Mouse (Mus musculus): ENCODE measurements around the gene Lman1l.

Gene Lman1l

DNA sequence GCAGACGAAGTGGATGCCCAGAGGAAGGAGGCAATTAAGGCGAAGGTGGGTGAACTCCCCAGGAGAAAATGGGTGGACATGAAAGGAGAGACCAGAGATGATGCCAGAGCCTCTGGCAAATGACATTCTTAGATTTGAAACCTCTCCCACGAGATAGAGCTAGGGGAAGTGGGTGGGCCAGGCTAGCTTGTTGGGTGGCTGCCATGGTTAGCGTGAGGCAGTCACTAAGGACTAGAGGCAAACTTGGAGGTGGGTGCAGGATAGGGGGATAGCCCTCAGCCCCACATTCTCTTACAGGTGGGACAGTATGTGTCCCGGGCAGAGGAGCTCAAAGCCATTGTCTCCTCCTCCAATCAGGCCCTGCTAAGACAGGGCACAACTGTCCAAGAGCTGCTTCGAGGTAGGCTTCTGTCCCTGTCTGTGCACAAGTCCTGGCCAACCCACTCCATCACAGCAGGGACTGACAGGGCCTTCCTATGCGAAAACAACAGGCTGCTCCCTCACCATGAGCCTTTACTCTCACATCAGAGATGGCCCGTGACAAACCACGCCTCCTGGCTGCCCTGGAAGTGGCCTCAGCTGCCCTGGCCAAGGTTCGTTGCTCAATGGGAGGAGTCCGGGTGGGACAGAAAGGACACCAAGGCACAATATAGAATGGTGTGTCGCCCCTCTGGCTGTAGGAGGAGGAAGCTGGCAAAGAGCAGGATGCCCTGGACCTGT lies 27.0 kb downstream of the Lman1l start:
- in situ Hi-C loops (cut with MboI, MseI), result no loop called here

DNA sequence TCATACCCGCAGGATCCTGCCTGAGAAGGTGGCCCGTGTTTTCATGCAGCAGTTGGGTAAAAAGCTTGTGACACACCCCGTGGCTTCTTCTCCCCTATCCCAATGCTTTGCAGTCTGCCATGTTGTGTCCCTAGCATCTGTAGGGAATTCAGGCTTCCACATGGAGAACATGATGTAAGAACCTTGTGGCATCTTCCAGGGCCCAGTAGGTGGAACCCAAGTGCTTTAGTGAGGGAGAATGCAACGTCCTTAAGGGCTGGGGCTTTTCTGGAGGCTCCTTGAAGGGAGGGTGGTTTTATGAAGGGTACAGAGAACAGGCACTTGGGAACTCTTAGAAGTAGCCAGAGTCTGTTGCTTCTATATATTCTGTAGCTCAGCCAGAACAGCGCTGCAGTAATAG lies 29.8 kb downstream of the Lman1l start:
- in situ Hi-C loops (cut with MboI, MseI), result no loop called here

DNA sequence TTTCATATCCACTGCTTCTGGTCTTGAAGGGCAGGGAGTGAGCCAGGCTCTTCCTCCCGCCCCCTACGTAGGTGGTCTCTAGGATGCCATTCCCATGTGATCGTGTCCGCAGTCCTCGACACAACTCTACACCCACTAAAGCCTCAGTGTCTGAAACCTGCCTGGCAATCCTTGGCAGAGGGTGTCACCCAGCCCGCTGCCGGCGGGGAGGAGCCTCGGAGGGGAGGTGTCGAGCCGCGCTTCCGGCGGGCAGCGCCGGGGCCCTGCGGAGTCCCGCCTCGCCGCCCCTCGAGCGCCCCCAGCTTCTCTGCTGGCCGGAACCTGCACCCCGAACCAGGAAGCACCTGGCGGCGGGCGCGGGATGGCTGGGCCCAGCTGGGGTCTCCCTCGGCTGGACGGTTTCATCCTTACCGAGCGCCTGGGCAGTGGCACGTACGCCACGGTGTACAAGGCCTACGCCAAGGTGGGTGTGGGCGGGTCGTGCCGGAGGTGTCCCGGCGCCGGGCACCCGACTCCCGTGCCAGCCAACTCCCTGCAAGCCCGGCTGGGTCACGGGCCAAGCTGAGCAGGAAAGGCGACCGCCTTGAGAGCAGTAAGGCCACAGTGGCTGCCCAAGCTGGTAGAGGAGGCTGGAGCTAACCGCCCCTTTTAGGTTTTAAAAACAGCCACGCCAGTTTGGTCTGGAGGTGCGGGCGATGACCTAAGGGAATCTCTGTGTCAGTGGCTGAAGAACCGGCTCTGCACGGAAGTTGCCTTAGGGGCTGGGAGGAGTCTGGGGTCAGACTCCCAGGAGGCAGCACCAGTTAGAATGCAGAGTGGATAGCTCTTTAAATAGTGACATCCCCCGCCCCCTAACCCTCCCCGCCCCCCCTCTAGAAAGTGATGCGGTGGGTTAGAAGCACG lies 31.1 kb downstream of the Lman1l start, which contains the start of gene Ulk3:
Gene Ulk3, plus strand, starts transcription at position 229 of the 903 bp plus-strand sequence.
- in situ Hi-C loops (cut with MboI, MseI), result loop anchor here in 1 of 2 experiments (10.0 kb wide), 1 partner anchor 915 kb away; no protein-coding TSS in a partner anchor

DNA sequence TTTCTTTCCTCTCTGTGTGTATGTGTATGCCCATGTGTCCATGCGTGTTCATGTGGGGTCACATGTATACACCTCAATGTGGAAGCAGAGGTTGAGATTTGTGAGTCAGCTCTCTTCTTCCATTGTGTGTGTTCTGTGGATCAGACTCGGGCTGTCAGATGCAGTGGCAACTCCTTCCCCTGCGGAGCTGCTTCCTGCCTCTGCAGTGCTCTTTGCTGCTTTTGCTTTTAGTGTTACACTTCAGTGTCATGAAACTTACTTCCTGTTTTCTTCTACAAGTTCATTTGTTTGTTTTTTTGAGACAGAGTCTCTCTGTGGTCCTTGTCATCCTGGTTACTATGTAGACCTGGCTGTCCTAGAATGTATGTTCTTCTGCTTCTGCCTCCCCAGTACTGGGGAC lies 35.6 kb downstream of the Lman1l start:
- in situ Hi-C loops (cut with MboI, MseI), result loop anchor here in 1 of 2 experiments (10.0 kb wide), 1 partner anchor 910 kb away; no protein-coding TSS in a partner anchor

DNA sequence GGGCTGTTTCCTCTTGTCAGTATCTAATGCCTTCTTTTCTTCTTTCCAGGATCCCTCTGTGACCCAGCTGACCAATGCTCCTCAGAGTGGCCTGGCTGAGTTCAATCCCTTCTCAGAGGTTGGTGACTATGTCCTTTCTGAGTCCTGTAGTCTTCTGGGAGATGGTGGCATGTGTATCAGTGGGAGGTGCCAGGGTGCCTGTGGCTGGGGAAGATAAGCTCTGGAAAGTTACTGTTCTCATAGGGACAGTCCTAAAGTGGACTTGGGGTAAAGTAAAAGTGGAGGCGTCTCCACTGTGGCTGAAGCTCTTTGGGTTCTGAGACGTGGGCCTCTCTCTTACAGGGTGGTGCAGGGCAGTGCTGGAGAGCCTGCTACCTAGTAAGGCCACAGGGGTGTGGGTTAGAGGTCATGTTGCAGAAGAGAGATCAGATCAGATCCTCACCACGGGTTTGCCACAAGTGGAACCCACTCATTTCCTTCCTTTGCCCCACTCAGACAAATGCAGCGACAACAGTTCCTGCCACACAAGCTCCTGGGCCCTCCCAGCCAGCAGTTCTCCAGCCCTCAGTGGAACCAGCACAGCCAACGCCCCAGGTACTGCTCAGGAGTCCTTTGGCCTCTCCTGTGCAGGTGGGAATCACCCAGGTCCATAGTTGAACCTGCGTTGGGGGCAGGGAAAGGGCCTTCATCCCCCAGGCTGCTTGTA lies 43.3 kb downstream of the Lman1l start:
- in situ Hi-C loops (cut with MboI, MseI), result no loop called here

DNA sequence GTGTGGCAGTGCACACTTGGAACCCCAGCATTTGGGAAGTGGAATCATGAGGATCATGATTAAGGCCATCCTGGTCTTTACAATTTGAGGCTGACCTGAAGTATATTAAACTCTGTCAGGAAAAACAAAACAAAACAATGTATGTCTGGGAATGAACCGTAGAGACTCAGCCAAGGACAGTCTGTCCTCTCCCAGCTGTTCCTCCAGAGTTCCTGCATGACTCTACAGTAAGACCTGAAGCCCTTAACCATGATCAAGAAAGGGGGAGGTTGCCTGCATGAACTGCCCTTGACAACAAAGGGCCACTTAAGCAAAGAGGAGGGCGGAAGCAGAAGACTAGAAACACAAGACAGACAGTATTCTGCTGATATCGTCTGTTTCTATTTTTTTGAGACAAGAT lies 45.0 kb downstream of the Lman1l start:
- in situ Hi-C loops (cut with MboI, MseI), result no loop called here

DNA sequence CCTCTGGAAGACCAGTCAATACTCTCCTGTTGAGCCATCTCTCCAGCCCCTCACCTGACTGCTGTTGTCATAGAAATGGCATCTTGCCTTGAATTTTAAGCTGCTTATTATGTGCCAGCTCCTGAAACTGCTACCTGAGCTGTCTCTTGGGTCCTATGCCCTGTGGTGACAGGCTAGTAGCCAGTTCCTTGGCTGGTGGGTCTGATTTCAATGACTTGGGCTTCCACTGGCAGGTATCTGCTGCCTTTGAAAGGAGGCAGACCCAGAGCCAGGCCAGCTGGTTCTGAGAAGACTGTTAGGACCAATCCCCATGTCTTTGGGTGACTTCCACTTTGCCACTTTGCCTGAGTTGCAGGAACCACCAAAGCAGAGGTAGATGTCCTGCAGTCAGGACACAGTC lies 46.2 kb downstream of the Lman1l start:
- in situ Hi-C loops (cut with MboI, MseI), result no loop called here

DNA sequence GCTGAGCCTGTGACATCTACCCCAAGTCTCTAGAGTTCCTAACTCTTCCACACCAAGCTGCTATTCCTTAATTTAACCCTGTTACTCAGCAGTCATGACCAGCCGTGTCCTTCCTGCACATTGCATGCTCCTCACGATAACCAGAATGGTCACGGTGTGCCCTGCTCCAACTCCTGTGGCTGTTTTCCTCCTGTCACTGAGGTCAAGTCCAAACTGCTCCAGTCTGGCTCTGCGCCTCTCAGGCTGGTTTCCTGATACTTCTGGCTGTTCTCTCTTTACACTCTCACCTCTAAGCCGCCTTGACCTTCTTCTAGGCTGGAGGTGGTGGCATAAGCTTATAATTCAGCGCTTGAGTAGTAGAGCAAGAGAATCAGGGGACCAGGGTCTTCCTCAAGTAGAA lies 52.1 kb downstream of the Lman1l start:
- in situ Hi-C loops (cut with MboI, MseI), result no loop called here

DNA sequence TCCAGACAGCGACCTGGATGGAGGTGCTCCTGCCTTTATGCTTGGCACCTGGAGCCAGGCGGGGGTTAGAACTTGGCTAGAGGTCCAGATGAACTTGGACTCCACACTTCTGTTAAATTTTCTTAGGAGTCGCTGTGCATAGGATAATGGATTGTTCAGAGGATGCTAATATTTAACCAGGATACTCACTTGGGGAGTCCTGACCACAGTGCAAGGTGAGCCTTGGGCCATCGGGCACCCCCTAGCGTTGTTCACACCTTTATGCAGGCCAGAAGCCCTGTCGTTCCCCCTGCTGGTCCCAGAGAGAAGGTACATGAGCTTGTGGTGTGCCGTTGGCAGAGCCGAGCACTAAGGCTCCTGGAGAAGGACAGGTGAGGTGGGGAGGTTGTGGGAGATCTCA lies 53.7 kb downstream of the Lman1l start:
- in situ Hi-C loops (cut with MboI, MseI), result no loop called here

DNA sequence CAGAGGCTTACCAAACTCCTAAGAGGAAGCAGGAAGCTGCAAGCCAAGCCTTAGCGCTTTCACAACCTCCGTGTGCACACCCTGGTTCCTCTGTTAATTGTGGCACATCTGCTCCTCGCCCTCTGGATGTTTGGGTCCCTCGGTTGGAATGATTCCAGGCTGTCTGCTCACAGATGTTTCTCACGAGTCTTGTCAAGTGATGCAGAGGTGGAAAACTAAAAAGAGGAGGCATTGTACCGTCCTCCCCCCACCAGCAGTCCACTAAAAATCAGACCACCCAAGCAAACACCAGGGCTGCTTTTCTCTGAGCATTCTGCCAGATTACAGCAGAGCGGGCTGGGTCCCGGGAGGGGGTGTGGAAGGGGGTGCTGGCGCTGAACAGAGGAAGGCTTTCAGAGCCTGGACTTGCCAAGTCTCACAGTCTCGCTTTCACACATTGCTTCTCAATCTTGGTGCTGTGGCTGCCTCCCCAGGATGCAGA lies 54.8 kb downstream of the Lman1l start:
- in situ Hi-C loops (cut with MboI, MseI), result no loop called here

DNA sequence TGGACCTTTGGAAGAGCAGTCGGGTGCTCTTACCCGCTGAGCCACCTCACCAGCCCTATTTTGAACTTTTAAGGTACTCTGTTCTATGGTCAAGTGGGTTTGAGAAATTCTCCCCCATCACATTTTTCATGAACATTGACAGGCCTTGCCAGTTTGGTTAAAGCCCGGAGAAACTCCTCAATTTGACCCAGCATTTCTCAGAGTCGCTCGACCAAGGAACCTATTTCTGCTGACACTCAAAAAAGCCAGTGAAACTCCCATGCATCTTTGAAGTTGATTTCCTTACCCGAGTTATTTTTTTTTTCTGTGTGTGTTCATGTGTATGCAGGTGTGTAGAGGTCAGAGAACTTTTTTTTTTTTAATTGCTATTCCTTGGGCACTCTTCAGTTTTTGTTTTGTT lies 56.0 kb downstream of the Lman1l start:
- in situ Hi-C loops (cut with MboI, MseI), result no loop called here

DNA sequence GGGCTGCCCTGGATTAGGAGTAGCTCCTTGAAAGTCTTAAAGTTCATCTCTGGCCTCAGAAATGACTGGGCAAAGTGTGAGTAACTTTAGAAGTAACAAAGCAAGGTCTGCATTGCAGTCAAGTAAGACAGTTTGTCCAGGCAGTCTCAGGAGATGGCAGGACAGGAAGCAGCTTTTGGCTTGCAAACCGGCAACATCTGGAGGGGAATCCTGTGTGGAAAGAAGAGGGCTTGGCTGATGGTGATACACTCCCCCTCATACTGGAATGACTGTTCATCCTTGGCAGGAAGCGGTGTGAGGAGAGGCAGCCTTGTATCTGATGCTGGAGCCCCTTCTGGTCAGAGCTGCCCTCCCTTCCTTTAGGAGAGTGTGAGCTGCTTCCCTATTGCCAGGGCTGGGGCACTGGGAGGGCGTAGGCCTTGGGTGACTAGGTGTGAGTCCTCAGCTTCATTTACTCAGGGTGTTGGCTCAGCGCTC lies 57.6 kb downstream of the Lman1l start:
- in situ Hi-C loops (cut with MboI, MseI), result no loop called here

DNA sequence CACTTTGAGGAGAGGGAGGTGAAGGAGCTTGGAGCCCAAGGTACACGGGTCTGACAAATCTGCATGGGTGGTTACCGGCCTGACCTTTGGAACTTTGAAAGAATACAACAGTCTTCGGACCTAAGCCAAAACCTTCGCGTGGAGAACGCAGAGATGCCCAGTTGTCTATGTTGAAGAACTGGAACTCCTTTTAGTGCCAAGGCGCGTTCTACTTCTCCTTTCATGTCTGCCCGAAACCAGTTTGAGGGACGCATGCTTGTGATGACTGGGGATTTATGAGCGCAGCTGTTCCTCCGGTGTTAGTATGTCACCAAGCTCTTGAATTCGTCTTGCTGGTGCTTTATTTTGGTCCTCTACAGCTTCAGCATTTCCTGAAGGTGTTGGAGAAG lies 58.9 kb downstream of the Lman1l start:
- in situ Hi-C loops (cut with MboI, MseI), result no loop called here

DNA sequence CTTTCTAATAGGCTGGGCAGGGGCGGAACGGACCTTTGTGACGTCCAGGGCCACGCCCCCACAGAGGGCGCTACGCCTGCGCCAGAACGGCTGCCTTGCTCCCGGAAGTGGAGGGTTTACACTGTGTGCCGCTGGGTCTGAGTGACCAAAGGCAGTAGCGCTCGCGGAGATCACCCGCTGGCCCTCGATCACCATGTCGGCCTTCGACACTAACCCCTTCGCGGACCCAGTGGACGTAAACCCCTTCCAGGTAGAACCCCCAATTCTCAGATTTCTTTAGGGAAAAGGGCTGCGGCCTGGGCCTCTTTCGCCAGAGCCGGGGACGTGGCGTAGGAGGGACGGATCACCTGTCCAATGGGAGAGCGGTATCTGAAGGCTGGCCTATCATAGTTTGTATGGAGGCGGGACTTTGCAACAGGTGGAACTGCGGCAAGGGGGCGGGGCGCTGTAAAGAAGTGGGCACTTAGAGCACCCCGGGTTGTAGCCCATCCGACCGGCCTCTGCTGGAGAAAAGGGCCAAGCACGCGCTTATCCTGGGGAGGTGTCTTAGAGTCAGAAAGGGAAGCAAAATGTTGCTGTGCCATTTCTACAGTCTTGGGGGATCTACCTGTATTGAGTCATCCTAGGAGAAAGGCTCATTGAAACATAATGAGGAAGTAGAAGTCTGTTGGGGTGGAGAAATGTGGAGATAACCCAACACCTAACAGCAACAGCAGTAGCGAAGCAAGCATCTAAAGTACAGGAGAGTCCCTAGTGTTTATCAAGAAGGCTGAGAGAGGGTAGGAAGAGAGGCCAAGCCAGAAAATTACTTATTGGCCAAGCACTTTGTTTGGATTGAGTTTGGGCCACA lies 59.5 kb downstream of the Lman1l start, which contains the start of gene Scamp2:
Gene Scamp2, plus strand, starts transcription at position 83 of the 850 bp plus-strand sequence.
- in situ Hi-C loops (cut with MboI, MseI), result no loop called here

DNA sequence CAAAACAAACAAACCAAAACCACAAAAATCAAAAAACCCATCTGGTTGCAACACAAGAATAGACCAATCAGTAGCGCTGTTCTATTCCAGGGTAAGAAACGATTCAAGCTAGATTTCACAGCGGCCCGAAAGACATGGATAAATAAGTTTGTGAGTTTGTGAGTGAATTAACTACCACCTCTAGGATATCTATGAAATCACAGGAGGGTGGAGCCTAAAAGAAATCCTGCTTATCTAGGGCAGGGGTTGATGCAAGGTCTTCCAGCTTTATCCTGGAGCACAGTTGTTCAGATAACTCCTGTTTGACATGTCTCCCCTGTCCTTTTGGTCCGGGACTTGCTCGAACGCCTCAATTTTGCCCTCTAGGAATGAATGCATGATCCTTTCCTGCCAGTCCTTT lies 60.3 kb downstream of the Lman1l start:
- in situ Hi-C loops (cut with MboI, MseI), result no loop called here

DNA sequence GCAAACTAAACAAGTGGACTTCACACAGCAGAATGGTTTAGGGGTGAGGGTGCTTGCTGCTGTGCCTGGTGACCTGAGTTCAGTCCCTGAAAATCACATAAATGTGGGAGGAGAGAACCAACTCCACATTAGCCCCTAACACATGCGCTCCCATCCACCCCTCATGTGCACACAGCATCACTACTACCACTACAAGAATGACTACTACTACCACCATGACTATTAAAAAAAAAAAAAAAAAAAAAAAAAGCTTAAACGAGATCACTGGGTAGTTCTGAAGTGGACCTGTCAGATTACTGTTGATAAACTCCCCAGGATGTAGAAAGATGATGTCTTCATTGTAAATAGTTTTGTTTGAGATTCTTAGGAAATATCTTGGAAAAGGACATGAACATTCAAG lies 61.0 kb downstream of the Lman1l start:
- in situ Hi-C loops (cut with MboI, MseI), result no loop called here

DNA sequence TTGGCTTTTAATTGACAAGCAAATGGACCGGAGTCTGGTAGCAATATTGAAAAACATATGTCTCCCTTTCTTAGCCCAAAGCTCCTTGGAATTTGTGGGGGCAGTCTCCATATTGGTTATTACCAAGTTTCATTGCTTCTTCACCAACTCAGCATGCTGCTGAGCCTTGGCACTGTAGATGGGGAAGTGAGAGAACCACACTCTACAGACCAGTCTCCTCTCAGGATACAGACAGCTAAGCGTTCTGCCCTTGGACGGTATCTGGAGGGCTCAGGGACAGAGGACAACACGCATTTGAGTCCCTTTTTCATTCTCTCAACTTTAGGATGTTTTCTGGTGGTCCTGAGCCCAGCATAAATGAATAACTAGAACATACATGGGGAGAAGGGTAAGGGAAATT lies 61.9 kb downstream of the Lman1l start:
- in situ Hi-C loops (cut with MboI, MseI), result no loop called here

DNA sequence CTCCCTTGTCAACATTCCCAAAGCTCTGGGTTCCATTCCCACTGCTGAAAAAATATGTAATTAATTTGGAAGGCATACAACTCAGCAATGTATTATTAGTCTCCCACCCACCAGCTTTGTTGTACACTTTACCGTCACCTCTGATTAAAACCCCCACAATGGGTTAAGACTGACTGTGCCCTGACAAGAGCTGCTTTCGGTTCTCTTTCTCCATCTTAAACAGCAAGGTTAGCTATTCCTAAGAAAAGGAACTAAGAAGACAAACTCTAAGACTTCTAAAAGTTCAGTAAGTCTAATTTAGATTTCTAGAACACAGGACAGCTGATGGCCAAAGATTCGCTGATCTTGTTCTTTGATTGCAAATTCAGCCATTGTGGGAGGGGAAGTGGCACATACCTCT lies 63.4 kb downstream of the Lman1l start:
- in situ Hi-C loops (cut with MboI, MseI), result no loop called here
